Mouse (Mus musculus) small intestine, adult 2 months (tissue): Measurements from ENCODE around the gene Rps27a.

Experiments
- CTCF ChIP-seq: fragments of 200-500 bp; IDR thresholded peaks from 2 replicates; pipeline ENCODE4 v1.5.1; 2012; ENCODE audit warnings: low read depth, mild to moderate bottlenecking, control low read depth, inconsistent platforms, low read length, moderate library complexity, mixed read lengths; ENCODE audit not compliant: insufficient replicate concordance, insufficient read length; ENCODE audit errors: extremely low read depth
- POLR2A ChIP-seq: fragments of 200-500 bp; IDR thresholded peaks from 2 replicates; pipeline ENCODE4 v1.6.1; 2012; ENCODE audit warnings: low read depth, mild to moderate bottlenecking, control low read depth, inconsistent platforms, low read length, moderate library complexity

DNA sequence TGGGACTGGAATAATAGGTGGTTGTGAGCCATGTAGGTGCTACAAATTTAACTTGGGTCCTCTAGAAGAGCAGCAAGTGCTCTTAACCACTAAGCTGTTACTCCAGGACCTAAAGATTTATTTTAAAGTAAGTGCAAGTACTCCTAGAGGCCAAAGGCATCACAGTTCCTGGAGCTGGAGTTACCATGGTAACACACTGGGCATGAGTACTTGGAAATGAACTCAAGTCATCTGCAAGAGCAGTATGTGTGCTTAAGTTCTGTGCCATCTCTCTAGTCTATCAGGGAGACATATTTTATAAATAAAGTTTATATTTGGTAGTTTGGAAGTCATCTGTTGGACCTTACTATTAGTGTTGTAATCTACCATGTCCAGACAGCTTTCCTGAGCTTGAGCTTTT lies 47.3 kb upstream of the Rps27a start:
- no peak for TF ChIP-seq CTCF
- TF ChIP-seq POLR2A, result no peak
